Mouse (Mus musculus) hindbrain, postnatal 0 days (tissue): ENCODE results near the gene Phf23. TPM values are rescaled to one million over a fixed set of nuclear protein-coding genes. Genes with fewer than 3 reads are reported as not detected.

Experiments
- ATAC-seq: fragments of 200-750 bp; cut with Nextera tagmentation; 2 replicates; pipeline ENCODE4 v1.8.0; 2017; ENCODE audit warnings: mild to moderate bottlenecking, moderate TSS enrichment, moderate library complexity
- DNase-seq: peaks from one replicate; pipeline ENCODE4 v3.0.0-alpha.2; 2015; ENCODE audit warnings: low spot score
- H3K27ac ChIP-seq: fragments of 300-500 bp; sonication (generic); 2 replicates; pipeline ENCODE4 v1.5.1; 2014; ENCODE audit warnings: mild to moderate bottlenecking
- H3K27me3 ChIP-seq: fragments of 300-500 bp; sonication (generic); 2 replicates; pipeline ENCODE4 v1.6.1; 2014; ENCODE audit warnings: low read length, mixed read lengths; ENCODE audit not compliant: insufficient read depth
- H3K36me3 ChIP-seq: fragments of 300-500 bp; sonication (generic); 2 replicates; pipeline ENCODE4 v1.6.1; 2014; ENCODE audit warnings: low read length, mixed read lengths; ENCODE audit not compliant: insufficient read depth
- H3K4me1 ChIP-seq: fragments of 300-500 bp; sonication (generic); 2 replicates; pipeline ENCODE4 v1.6.1; 2014; ENCODE audit warnings: antibody characterized with exemption, low read length, mixed read lengths; ENCODE audit not compliant: insufficient read depth
- H3K4me2 ChIP-seq: fragments of 300-500 bp; sonication (generic); 2 replicates; pipeline ENCODE4 v1.6.1; 2014; ENCODE audit warnings: low read depth, mild to moderate bottlenecking, low read length, moderate library complexity, mixed read lengths
- H3K4me3 ChIP-seq: fragments of 300-500 bp; sonication (generic); 2 replicates; pipeline ENCODE4 v1.5.1; 2014; ENCODE audit warnings: low read length
- H3K9ac ChIP-seq: fragments of 300-500 bp; sonication (generic); replicated peaks from 2 replicates; pipeline ENCODE4 v1.6.1; 2014; ENCODE audit warnings: mild to moderate bottlenecking, low read length, moderate library complexity, mixed read lengths
- H3K9me3 ChIP-seq: fragments of 300-500 bp; sonication (generic); 2 replicates; pipeline ENCODE4 v1.6.1; 2016; ENCODE audit warnings: low read length, mixed read lengths
- CTCF ChIP-seq: IDR thresholded peaks from 2 replicates; pipeline ENCODE4 v1.5.1; 2016; ENCODE audit warnings: antibody characterized with exemption, control low read depth, low read depth
- WGBS: fragments of 180-500 bp; shearing (Covaris S2); extraction: QIAGEN DNeasy Blood & Tissue Kit; methylation state at CpG from one replicate; pipeline ENCODE4 v1.1.7; 2014; 5-methylcytosine and 5-hydroxymethylcytosine counted together
- polyA plus RNA-seq: library from polyadenylated mRNA; unstranded; fragments of >200 nt; fragmentation: Nextera tagmentation; extraction: Ambion mirVana; gene quantifications from 2 replicates; pipeline ENCODE4 v1.2.1, GENCODE M21; 2015
- total RNA-seq: library from RNA; depleted of rRNA; stranded (reverse); fragments of >200 nt; gene quantifications from 2 replicates; pipeline ENCODE4 v1.2.3, GENCODE M21; 2014

Gene Phf23
- total and polyA plus RNA-seq, 2 experiments from 2014 or later = 44.0 to 47.9 TPM

DNA sequence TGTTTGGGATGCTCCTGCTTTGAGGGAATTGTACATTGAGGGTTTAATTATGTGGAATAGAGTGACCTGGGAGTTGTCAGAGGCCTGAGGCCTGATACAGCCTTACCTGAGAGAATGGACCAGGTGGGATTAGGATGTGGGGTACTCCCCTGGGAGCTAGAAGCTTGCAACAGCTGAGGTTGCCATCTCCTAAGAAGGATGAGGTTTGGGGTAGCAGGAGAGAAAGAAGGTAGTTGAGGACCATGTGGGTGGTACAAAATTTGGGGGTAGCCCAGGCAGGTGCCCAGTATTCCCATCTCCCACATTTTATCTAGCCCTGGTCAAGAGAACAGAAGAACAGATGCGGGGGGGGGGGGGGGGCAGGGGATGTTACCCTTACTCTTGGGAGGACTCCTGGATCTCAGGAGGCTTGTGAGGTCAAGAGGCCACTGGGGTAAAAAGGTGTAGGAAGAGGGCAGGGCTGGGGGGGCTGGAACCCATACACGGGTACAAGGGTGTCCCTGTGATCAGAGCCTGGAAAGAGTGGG is 24.0 kb downstream of the Phf23 start:
- 17% methylated on average over 2 of the region's 2 CpGs for WGBS

DNA sequence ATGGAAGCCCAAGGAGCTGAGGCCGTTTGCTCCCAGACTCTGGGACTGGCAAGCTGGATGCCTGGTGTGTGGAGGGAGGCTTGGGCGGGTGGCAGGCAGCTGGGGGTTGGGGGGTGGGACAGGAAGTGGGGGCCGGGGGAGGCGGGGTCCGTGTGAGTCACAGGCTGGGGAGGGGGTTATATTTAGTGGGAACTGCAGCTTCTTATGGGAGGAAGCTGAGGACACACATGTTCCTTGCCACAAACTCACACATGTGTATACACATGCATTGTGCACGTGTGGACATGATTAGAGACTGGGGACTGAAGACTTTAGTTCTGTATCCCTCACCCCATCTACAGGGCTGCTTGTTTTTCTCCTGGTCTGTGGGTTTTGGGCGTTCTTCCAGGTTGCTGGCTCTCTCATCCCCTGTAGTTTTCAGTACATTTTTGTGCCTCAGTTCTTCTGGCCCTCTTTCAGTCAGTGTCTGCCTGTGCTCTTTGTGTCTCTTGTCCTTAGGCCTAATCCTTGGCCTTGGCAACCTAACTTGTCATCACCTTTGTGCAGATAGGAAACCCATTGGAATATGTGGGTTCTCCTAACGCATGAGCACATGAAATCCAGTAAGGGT is 24.6 kb downstream of the Phf23 start:
- Histone ChIP-seq H3K4me1 (peaks cover 47% of the 10 kb centered on the region), H3K4me3 (peak overlapping the region; percentile 80), H3K27ac (peak overlapping the region; percentile 95), H3K27me3 (no peaks in the 10 kb centered on the region), H3K36me3 (no peaks in the 10 kb centered on the region), H3K9ac (peak overlapping the region; percentile 92), H3K4me2 (peak overlapping the region; percentile 90), H3K9me3 (no peaks in the 10 kb centered on the region)
- 11% methylated on average over 7 of the region's 8 CpGs for WGBS
- DNase-seq (peak; percentile 41), ATAC-seq (no peak)
- TF ChIP-seq CTCF = no peak

More for the DNA sequence above, 24.0 kb downstream of the Phf23 start:
- Histone ChIP-seq H3K4me3 (peak overlapping the region; percentile 80), H3K36me3 (no peaks in the 10 kb centered on the region), H3K27me3 (no peaks in the 10 kb centered on the region), H3K9me3 (no peaks in the 10 kb centered on the region), H3K27ac (peak overlapping the region; percentile 95), H3K4me2 (peak overlapping the region; percentile 90), H3K9ac (peak overlapping the region; percentile 92), H3K4me1 (peaks cover 50% of the 10 kb centered on the region)
- DNase-seq (no peak), ATAC-seq (no peak)
- no peak for TF ChIP-seq CTCF

DNA sequence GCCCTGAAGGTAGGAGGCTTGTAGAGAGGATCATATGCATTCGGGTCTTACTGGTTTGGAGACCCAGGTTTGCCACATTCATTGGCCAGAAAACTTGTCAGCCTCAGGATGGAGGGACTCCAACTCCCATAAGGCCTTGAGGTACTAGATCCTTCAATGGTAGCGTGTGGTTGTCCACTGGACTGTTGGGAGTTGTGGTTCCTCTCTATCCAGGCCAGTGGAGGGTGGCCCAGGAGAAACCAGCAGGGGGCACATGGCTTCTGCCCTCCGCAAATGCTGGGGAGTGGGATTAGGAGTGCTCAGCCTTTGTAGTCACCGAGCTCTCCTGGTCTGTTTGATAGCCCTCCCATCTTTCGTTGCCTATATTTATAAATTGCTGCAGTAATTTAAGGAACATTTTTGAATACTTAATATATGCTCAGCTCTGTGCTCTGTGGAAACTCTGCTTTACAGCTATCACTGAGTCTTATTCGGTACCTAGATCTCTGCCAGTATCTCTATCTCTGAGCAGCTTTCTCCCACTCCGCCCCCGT is 25.2 kb downstream of the Phf23 start:
- H3K27me3 ChIP-seq = no peaks in the 10 kb centered on the region
- H3K9ac ChIP-seq = peak overlapping the region; percentile 43
- peak overlapping the region; percentile 80 for H3K4me3 ChIP-seq
- under 1% methylated on average over 8 of the region's 8 CpGs for WGBS
- H3K36me3 ChIP-seq = no peaks in the 10 kb centered on the region
- TF ChIP-seq CTCF = peak; percentile 71
- H3K4me2 ChIP-seq = peak overlapping the region; percentile 90
- DNase-seq (peak; percentile 92), ATAC-seq (peak; percentile 77)
- peaks cover 43% of the 10 kb centered on the region for H3K4me1 ChIP-seq
- H3K9me3 ChIP-seq = no peaks in the 10 kb centered on the region
- peak overlapping the region; percentile 95 for H3K27ac ChIP-seq

- peak overlapping the region; percentile 34 for H3K9ac ChIP-seq
- H3K4me2 ChIP-seq = peak overlapping the region; percentile 90
- H3K27ac ChIP-seq = peak overlapping the region; percentile 95
- H3K9me3 ChIP-seq = no peaks in the 10 kb centered on the region
- ATAC-seq (peak; percentile 90), DNase-seq (peak; percentile 100)
- TF ChIP-seq CTCF = peak; percentile 48
- peak overlapping the region; percentile 80 for H3K4me3 ChIP-seq
- no peaks in the 10 kb centered on the region for H3K36me3 ChIP-seq
- H3K4me1 ChIP-seq = peaks cover 47% of the 10 kb centered on the region
- WGBS = under 1% methylated on average over 40 of the region's 40 CpGs
- H3K27me3 ChIP-seq = no peaks in the 10 kb centered on the region
Observed at GRCm38 (mm10) chr11:70021264-70022132, 25.9 kb downstream of the Phf23 start.

DNA sequence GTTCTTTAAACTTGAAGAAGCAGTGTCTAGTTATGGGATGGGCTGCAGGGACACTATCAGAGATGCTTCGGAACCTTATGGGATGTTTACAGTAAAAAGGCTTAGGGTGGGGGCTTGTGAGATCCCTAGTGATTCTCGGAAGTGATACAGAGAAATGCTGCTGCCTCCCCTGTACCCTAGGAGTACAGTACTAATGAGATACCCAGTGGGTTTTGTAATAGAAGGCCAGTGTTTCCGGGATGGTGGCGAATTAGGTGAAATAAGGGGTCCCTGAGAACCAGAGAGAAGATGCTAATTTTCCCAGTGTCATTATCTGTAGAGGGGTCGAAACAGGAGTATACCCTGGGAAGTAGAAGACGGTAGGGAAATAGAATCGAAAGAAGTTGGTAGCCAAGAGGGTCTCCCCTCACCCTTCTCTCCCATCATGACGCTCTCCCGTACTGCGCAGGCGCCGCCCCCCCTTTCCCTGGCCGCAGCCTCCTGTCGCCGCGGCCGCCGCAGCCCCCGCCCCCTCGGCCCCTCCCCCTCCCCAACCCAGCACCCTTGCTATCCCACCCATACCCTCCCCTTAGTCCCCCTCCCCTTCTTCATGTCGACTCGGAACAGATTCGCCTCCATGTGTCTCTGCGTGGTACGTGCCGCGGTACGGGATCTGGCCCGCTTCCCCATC is 28.0 kb downstream of the Phf23 start:
- Histone ChIP-seq H3K9me3 (no peaks in the 10 kb centered on the region), H3K4me2 (peak overlapping the region; percentile 65), H3K9ac (peak overlapping the region; percentile 51), H3K27me3 (no peaks in the 10 kb centered on the region), H3K27ac (peak overlapping the region; percentile 54), H3K4me1 (peaks cover 52% of the 10 kb centered on the region), H3K36me3 (no peaks in the 10 kb centered on the region), H3K4me3 (peak overlapping the region; percentile 36)
- WGBS = 4% methylated on average over 16 of the region's 29 CpGs
- ATAC-seq = no peak
- no peak for TF ChIP-seq CTCF
- peak; percentile 75 for DNase-seq

- no peak for TF ChIP-seq CTCF
- H3K27me3 ChIP-seq = no peaks in the 10 kb centered on the region
- DNase-seq (no peak), ATAC-seq (no peak)
- 16% methylated on average over 6 of the region's 6 CpGs for WGBS
- peaks cover 51% of the 10 kb centered on the region for H3K4me1 ChIP-seq
- peak overlapping the region; percentile 51 for H3K9ac ChIP-seq
- peak overlapping the region; percentile 36 for H3K4me3 ChIP-seq
- no peaks in the 10 kb centered on the region for H3K36me3 ChIP-seq
- peak overlapping the region; percentile 54 for H3K27ac ChIP-seq
- H3K9me3 ChIP-seq = no peaks in the 10 kb centered on the region
- peak overlapping the region; percentile 65 for H3K4me2 ChIP-seq
Observed at GRCm38 (mm10) chr11:70024151-70024514, 28.6 kb downstream of the Phf23 start.
